Mouse (Mus musculus): Measurements from ENCODE around the gene Plekhg1. TPM values are rescaled to one million over a fixed set of nuclear protein-coding genes. Genes with fewer than 3 reads are reported as not detected.

The Plekhg1 gene
- polyA plus RNA-seq, 1 experiment from 2014 or later: 0.99 TPM

DNA sequence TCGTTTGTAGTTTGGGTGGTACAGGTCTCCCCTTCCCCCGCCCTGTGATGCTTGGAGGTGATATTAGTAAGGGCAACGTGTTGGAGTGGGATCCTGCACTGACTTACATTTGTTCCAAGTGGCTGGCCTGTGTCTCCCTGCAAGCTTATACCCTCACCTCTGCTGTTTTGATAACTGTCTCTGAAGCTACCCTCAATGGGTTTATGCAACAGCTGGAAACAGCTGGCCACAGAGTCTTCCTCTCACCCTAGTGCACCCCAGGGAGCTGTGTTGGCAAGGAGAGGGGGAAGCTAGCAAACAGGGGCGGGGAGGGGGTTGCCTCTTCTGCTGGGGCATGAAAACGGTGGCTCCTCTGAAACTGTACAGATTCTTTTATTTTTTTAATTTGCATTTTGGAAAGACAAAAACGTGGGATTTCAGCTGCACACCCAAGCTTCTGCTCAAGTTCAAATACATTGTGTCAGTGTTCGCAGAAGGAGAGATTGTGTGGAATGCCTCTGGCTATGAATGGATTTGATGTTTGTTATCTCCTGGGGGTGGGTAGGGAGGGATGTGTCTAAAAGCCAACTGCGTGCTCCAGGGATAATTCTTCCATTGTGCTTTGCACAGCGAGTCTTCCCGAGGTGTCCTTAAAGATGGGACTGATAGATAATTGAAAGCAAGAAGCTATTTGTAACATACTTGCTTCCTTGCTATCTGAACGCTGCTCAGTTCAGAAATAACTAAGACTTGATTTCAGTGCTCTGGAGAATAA, 119.0 kb downstream of the Plekhg1 start:
- H3K36me3 ChIP-seq: no peaks in the 10 kb centered on the region
- no peak for ATAC-seq (ENCODE audit: low read depth)

DNA sequence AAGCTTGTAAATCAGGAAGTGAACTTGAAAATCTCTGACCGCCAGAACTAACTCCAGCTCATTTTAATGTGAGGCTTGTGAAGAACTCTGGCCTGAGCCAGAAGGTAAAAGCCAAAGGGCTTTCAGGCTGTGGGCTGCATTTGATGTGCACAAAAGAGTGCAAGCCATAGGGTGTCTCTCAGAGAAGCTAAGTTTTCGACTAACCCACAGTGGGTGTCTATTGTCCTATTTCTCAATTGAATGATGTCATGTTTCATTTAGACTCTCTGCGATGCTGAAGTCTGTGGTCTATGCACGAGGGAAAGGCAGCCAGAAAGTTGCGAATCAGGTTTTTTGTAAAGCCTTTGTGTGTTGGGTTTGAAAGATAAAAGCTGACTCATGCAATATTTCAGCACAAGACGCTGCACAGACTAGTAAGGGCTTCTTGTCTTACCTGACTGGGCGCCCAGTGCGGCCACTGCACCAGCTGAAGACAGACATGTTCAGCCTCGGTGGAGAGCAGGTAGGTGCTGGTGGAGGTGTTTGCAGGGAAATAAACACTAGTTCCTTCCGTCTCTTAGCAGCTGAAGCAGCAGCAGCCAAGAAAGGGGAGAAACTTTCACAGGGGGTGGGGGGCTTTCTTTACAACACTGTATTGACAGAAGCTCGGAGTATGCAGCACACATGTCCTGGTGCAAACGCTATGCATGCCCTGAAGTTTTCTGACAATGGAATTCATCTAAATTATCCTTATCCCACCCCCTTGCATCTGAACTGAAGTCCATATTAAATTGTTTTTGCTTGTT, 123.4 kb downstream of the Plekhg1 start:
- WGBS (ENCODE audit: insufficient replicate concordance): 39% methylated on average over 12 of the region's 12 CpGs
- H3K27ac ChIP-seq: no peak overlapping the region
- no peak for ATAC-seq (ENCODE audit: low read depth)
- no peak for DNase-seq
- no peaks in the 10 kb centered on the region for H3K4me1 ChIP-seq (replicated peaks)
- H3K9me3 ChIP-seq (replicated peaks): no peaks in the 10 kb centered on the region
- no peaks in the 10 kb centered on the region for H3K36me3 ChIP-seq
- no peak overlapping the region for H3K4me3 ChIP-seq (replicated peaks)
- no peaks in the 10 kb centered on the region for H3K27me3 ChIP-seq
- no peak overlapping the region for H3K9ac ChIP-seq
- H3K4me2 ChIP-seq: no peak overlapping the region

More for the DNA sequence above, 119.0 kb downstream of the Plekhg1 start:
- no peaks in the 10 kb centered on the region for H3K4me1 ChIP-seq (replicated peaks)
- no peaks in the 10 kb centered on the region for H3K9me3 ChIP-seq (replicated peaks)
- 49% methylated on average over 11 of the region's 11 CpGs for WGBS (ENCODE audit: insufficient replicate concordance)
- H3K4me3 ChIP-seq (replicated peaks): no peak overlapping the region
- no peak for DNase-seq
- H3K4me2 ChIP-seq: no peak overlapping the region
- H3K27ac ChIP-seq: no peak overlapping the region
- H3K9ac ChIP-seq: no peak overlapping the region
- H3K27me3 ChIP-seq: no peaks in the 10 kb centered on the region

DNA sequence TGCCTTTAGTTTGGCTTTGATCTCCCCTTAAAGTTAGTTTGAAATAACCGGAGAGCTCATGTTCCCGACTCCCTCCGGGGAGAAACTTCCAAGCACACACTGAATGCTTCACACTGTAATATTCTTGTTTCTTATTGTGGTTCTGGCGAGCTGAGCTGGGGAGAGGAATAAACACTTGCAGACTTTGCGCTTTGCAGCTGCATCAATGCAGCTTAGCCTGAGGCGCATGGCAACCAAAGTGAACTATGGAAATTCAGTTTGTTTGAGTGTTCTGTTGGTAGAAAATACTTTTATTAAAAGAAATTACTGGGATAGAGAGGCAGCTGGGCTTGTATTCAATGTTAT, 124.0 kb downstream of the Plekhg1 start:
- Histone ChIP-seq H3K36me3 (no peaks in the 10 kb centered on the region), H3K4me3 (replicated peaks) (no peak overlapping the region), H3K27me3 (no peaks in the 10 kb centered on the region), H3K27ac (no peak overlapping the region), H3K4me1 (replicated peaks) (no peaks in the 10 kb centered on the region), H3K9ac (no peak overlapping the region), H3K4me2 (no peak overlapping the region), H3K9me3 (replicated peaks) (no peaks in the 10 kb centered on the region)
- no peak for ATAC-seq (ENCODE audit: low read depth)
- DNase-seq: no peak
- WGBS (ENCODE audit: insufficient replicate concordance): 66% methylated on average over 6 of the region's 6 CpGs

DNA sequence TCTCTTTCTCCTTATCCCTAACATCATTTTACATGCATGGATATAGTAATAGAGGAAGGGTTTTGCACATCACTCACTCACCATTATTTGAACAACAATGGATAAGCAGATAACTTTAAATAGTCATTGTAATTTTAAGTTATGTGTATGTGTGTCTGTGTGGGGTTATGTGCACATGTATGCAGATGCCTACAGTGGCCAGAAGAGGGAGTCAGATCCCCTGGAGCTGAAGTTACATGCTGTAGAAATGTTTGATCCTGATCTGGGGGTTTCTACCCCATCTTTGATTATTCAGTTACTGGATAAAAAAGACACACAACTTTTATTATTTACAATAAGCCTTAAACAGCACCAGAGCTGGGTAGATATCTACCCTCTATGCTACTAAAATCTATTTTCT, 127.1 kb downstream of the Plekhg1 start:
- Histone ChIP-seq H3K36me3 (no peaks in the 10 kb centered on the region), H3K4me2 (no peak overlapping the region), H3K4me1 (replicated peaks) (no peaks in the 10 kb centered on the region), H3K4me3 (replicated peaks) (no peak overlapping the region), H3K9me3 (replicated peaks) (no peaks in the 10 kb centered on the region), H3K27ac (no peak overlapping the region), H3K9ac (no peak overlapping the region), H3K27me3 (no peaks in the 10 kb centered on the region)
- DNase-seq (no peak), ATAC-seq (ENCODE audit: low read depth) (no peak)

DNA sequence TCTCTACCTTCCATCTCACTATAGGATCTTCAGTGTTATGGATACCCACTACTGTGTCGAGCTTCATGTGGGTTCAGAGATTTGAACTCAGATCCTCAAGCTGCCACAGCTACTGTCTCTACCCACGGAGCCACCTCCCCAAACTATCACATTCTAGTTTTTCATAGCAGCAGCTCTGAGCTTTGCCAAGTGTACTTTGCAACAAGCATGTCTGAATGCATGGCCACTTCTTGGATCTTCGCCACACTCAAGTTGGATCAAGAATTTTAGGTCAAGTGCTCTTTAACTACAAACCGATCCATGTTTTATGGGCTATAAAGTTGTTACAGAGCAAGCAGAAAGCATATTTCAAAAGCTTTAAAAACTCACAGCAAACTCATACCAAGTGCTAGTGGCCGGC, 130.7 kb downstream of the Plekhg1 start:
- H3K9me3 ChIP-seq (replicated peaks): no peaks in the 10 kb centered on the region
- DNase-seq (no peak), ATAC-seq (ENCODE audit: low read depth) (no peak)
- H3K27me3 ChIP-seq: no peaks in the 10 kb centered on the region
- WGBS (ENCODE audit: insufficient replicate concordance): 61% methylated on average over 5 of the region's 5 CpGs
- H3K4me1 ChIP-seq (replicated peaks): no peaks in the 10 kb centered on the region
- no peak overlapping the region for H3K27ac ChIP-seq
- no peak overlapping the region for H3K9ac ChIP-seq
- H3K4me3 ChIP-seq (replicated peaks): no peak overlapping the region
- H3K4me2 ChIP-seq: no peak overlapping the region
- no peaks in the 10 kb centered on the region for H3K36me3 ChIP-seq

DNA sequence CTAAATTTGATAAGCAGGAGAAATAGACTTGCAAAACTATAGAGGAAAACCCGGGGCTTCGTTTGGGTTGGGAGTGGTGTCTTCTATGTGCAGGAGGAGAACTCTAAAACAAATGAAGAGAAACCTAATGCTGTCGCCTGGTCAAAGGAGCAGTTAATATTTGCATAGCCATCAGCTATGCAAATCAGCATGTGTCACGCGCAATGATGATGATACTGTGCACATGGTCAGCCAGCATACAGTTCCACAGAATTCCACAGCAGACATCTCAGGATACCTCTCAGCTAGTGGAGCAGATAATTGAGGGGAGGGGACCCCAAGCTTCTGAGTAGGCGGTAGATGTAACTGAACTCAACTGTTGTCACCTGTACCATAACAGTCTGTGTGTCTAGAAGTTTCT, 133.3 kb downstream of the Plekhg1 start:
- Histone ChIP-seq H3K9me3 (replicated peaks) (no peaks in the 10 kb centered on the region), H3K36me3 (no peaks in the 10 kb centered on the region), H3K9ac (no peak overlapping the region), H3K4me3 (replicated peaks) (no peak overlapping the region), H3K27ac (no peak overlapping the region), H3K4me1 (replicated peaks) (no peaks in the 10 kb centered on the region), H3K27me3 (no peaks in the 10 kb centered on the region), H3K4me2 (no peak overlapping the region)
- DNase-seq: no peak
- WGBS (ENCODE audit: insufficient replicate concordance): 78% methylated on average over 6 of the region's 6 CpGs
- no peak for ATAC-seq (ENCODE audit: low read depth)

DNA sequence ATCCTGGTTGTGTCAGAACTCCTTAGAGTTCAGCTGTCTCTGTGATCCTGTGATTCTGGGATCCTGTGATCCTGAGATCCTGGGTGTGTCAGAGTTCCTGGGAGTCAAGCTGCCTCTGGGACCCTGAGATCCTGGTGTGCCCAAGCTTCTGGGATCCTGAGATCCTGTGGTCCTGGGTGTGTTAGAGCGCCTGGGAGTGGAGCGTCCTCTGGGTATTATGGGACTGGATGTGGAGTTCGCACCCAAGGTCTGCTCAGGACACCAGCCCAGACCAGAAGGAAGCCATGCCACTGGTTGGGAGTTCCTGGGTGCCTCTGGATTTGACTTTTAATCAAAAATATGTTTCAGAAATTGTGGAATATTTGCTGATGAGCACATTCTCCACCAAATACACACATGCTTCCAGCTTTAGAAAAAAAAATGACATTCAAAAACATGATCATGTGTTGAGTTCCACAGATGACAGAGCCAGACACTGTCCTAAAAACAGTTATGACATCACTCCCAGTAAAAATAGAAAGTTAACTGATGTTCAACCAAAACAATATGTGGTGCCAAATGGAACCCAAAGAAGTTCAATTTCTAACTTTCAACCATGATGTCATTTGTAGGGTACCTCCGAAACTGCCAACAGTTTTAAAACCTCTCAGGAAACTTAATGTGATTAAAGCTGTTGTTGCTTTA, 137.8 kb downstream of the Plekhg1 start:
- H3K9ac ChIP-seq: no peak overlapping the region
- no peaks in the 10 kb centered on the region for H3K27me3 ChIP-seq
- no peaks in the 10 kb centered on the region for H3K36me3 ChIP-seq
- H3K4me3 ChIP-seq (replicated peaks): no peak overlapping the region
- ATAC-seq (ENCODE audit: low read depth): no peak
- 74% methylated on average over 4 of the region's 4 CpGs for WGBS (ENCODE audit: insufficient replicate concordance)
- H3K4me2 ChIP-seq: no peak overlapping the region
- H3K9me3 ChIP-seq (replicated peaks): no peaks in the 10 kb centered on the region
- no peak for DNase-seq
- H3K27ac ChIP-seq: no peak overlapping the region
- H3K4me1 ChIP-seq (replicated peaks): no peaks in the 10 kb centered on the region

DNA sequence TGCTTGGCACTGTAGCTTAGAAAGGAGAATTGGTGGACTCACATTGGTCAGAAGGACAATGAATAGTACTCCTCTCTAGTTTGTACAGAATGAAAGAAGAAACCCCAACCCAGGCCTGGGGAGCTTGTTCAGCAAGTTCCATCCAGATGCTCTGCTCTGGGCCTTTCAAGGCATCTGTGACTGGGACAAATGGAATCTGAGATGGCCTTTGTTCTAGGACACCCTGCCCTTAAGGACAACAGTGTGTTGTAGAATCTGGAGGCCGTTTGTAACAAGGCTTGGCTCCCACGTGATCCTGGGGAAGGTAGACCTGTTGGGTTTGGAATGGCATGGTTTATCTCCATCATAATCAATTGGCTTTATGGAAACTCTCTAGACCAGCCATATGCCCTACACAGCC, 141.0 kb downstream of the Plekhg1 start:
- Histone ChIP-seq H3K9ac (no peak overlapping the region), H3K36me3 (no peaks in the 10 kb centered on the region), H3K9me3 (replicated peaks) (no peaks in the 10 kb centered on the region), H3K4me1 (replicated peaks) (no peaks in the 10 kb centered on the region), H3K4me2 (no peak overlapping the region), H3K27ac (no peak overlapping the region), H3K27me3 (no peaks in the 10 kb centered on the region), H3K4me3 (replicated peaks) (no peak overlapping the region)
- no peak for ATAC-seq (ENCODE audit: low read depth)
- whole genome bisulfite sequencing (ENCODE audit: insufficient replicate concordance): 45% methylated on average over 2 of the region's 2 CpGs
- no peak for DNase-seq

DNA sequence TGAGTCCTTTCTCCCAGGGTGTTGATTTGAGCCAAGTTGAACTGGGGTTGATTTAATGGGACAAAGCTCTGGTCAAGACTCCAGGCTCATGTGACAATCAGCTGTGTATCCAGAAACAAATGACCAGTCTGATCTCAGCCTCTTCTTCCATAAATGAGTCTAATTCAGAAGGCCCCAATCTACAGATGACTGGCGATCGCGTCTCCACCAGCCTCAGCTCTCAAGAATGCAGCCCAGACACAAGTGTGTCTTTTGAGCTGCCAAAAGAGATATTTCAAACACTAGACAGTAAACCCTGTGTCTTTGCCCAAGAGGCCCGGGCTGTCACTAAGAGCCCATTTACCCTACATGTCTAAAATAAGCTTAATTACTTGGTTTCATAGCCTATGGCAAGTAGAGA, 148.3 kb downstream of the Plekhg1 start:
- 81% methylated on average over 4 of the region's 4 CpGs for WGBS (ENCODE audit: insufficient replicate concordance)

DNA sequence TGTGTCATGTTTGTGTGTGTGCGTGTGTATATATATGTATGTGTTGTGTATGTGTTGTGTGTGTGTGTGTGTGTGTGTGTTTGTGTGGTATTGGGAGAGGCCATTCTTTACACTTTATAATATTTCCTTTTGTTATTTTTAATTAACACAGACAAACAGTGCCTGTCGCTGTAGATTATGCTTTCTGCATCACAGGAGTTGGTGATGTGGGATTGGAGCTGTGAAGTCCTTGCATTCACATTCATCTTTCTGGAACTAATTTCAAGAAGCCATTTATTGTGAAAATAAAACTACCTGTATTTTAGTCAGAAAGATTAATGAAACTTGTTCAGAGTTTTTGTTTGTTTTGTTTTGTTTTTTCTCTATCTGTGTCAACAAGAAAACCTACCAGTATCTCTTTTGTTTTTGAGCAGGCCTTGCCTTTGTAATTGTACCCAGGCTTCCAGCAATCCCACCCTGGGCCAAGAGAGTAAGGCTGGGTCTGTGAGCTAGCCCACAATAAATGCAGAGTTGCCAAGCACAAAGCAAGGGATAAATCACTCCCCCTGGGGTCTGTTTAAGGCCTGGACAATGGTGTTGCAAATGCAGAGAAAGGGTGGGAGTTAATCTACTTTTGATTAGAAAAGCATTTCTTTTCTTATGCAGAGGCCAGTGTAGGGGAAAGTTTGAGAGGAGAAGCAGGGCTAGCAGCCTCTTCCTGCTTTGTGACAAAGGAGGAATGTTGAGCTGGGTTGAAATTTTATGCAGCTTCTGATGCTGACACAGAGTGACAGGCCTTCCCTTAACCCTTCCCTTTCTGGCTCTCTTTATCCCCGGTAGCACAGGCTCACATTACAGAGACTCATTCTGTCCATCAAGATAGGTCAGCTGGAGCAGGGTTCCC, 151.5 kb downstream of the Plekhg1 start:
- Histone ChIP-seq H3K4me1 (replicated peaks) (no peaks in the 10 kb centered on the region), H3K27me3 (no peaks in the 10 kb centered on the region), H3K4me3 (replicated peaks) (no peak overlapping the region), H3K36me3 (no peaks in the 10 kb centered on the region), H3K27ac (no peak overlapping the region), H3K9me3 (replicated peaks) (no peaks in the 10 kb centered on the region), H3K9ac (no peak overlapping the region), H3K4me2 (no peak overlapping the region)
- DNase-seq: no peak
- WGBS (ENCODE audit: insufficient replicate concordance): 55% methylated on average over 3 of the region's 3 CpGs
- no peak for ATAC-seq (ENCODE audit: low read depth)

More for the DNA sequence above, 148.3 kb downstream of the Plekhg1 start:
- Histone ChIP-seq H3K9ac (no peak overlapping the region), H3K27ac (no peak overlapping the region), H3K4me2 (no peak overlapping the region), H3K9me3 (replicated peaks) (no peaks in the 10 kb centered on the region), H3K27me3 (no peaks in the 10 kb centered on the region), H3K36me3 (no peaks in the 10 kb centered on the region), H3K4me1 (replicated peaks) (no peaks in the 10 kb centered on the region), H3K4me3 (replicated peaks) (no peak overlapping the region)
- DNase-seq (no peak), ATAC-seq (ENCODE audit: low read depth) (no peak)

DNA sequence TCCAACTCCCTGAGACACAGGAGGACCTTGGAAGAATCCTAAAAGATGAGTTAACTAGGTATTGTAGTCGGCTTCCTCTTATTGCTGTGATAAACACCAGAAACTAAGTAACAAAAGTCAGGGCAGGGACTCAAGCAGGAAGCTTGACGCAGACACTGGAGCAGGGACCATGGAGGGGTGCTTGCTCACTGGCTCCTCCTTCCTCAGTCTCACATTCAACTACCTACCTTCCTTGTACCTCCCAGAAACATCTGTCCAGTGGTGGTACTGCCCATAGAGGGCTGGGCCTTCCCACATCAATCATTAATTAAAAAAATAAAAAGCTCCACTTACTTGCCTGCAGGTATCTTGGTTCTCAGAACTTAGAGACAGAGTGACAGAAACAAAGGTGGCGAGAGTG, 152.2 kb downstream of the Plekhg1 start:
- Histone ChIP-seq H3K9ac (no peak overlapping the region), H3K4me2 (no peak overlapping the region), H3K4me1 (replicated peaks) (no peaks in the 10 kb centered on the region), H3K36me3 (no peaks in the 10 kb centered on the region), H3K4me3 (replicated peaks) (no peak overlapping the region), H3K27me3 (no peaks in the 10 kb centered on the region), H3K9me3 (replicated peaks) (no peaks in the 10 kb centered on the region), H3K27ac (no peak overlapping the region)
- 46% methylated on average over 3 of the region's 3 CpGs for WGBS (ENCODE audit: insufficient replicate concordance)
- DNase-seq (no peak), ATAC-seq (ENCODE audit: low read depth) (no peak)
